In the genomic region with DNA sequence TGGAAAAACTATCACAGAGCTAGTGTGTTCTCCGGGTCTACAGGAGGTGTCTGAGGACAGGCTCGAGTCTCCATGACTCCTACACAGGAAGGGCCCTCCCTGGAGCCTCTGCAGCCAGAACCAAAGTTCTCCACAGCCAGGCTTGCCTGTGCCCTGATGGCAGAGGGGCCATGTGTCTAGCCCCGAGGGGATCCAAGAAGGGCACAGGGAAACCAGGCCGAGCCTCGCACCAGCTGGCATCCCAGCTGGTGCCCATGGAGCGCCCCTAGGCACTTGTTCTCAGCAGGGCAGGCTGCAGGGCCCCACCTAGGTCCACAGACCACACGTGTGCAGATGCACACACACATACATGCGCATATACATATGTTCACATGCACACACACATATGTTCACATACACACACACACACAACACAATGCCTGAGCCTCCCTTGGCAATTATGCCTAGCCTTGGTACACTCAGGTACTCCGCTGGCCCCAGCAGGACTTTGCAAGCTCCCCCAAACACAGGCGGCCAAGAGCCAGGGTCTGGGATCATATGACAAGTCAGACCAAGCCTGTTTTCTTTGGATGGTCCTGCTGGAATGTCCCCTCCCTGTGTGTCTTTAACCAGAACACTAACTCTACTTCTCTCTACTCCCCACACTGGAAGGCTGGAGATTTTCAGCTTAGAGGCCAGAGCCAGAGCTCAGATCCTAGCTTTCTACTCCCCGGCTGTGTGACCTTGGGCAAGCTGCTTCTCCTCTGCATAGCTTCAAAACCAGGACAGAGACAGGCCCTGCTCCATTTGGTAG, we compare ENCODE assay signal across 21 mouse cellular contexts. TPM values are rescaled to one million over a fixed set of nuclear protein-coding genes. Genes with fewer than 3 reads are reported as not detected.
DNase-seq lines count a peak whose midpoint lies in the region; ATAC-seq lines count a peak whose summit lies in the region.
"Had no signal": no experiment of that assay in that cellular context is flagged by ENCODE, and none has a peak within 500 bp of the region (broad histone marks: within the 10 kb centered on the region; RNA-seq: fewer than 3 reads in every experiment).

No protein-coding gene starts in this region.

- WGBS in hindbrain, embryonic 11.5 days, result 78% methylated on average over 11 of the region's 11 CpGs
- 65% methylated on average over 11 of the region's 11 CpGs for WGBS in hindbrain, embryonic 16.5 days
- WGBS in midbrain, embryonic 14.5 days, result 73% methylated on average over 11 of the region's 11 CpGs
- WGBS in midbrain, embryonic 16.5 days, result 74% methylated on average over 11 of the region's 11 CpGs
- 61% methylated on average over 11 of the region's 11 CpGs for WGBS in embryonic facial prominence, embryonic 14.5 days

- H3K9me3 ChIP-seq in hindbrain, embryonic 11.5 days (ENCODE audit: control insufficient read depth, low read length), result no peaks in the 10 kb centered on the region
- no peaks in the 10 kb centered on the region for H3K9me3 ChIP-seq in hindbrain, embryonic 16.5 days (ENCODE audit: control insufficient read depth, low read length)
- H3K9me3 ChIP-seq in midbrain, embryonic 14.5 days (ENCODE audit: control insufficient read depth, low read length), result no peaks in the 10 kb centered on the region
- H3K9me3 ChIP-seq in midbrain, embryonic 16.5 days (replicated peaks; ENCODE audit: control insufficient read depth, low read length, poor library complexity, severe bottlenecking), result no peaks in the 10 kb centered on the region
- no peaks in the 10 kb centered on the region for H3K9me3 ChIP-seq in embryonic facial prominence, embryonic 14.5 days (ENCODE audit: control insufficient read depth, low read length)
- H3K9me3 ChIP-seq: hindbrain, embryonic 13.5 days had no signal

- H3K36me3 ChIP-seq in hindbrain, embryonic 11.5 days (ENCODE audit: control insufficient read depth, insufficient read depth, low read length), result no peaks in the 10 kb centered on the region
- peaks cover under 1% of the 10 kb centered on the region; the same call in 1 of the 2 replicates for H3K36me3 ChIP-seq in hindbrain, embryonic 16.5 days (ENCODE audit: control insufficient read depth, insufficient read depth, low read length)
- H3K36me3 ChIP-seq in midbrain, embryonic 14.5 days (ENCODE audit: control insufficient read depth, insufficient read depth, low read length), result no peaks in the 10 kb centered on the region
- no peaks in the 10 kb centered on the region for H3K36me3 ChIP-seq in midbrain, embryonic 16.5 days (ENCODE audit: control insufficient read depth, insufficient read depth, low read length)
- no peaks in the 10 kb centered on the region for H3K36me3 ChIP-seq in embryonic facial prominence, embryonic 14.5 days (ENCODE audit: control insufficient read depth, insufficient read depth, low read length)
- H3K36me3 ChIP-seq: hindbrain, embryonic 13.5 days had no signal

- no peak for ATAC-seq in hindbrain, embryonic 11.5 days (ENCODE audit: low FRiP score)
- no peak for ATAC-seq in hindbrain, embryonic 16.5 days
- no peak for ATAC-seq in midbrain, embryonic 14.5 days (ENCODE audit: low FRiP score, low TSS enrichment)
- ATAC-seq in midbrain, embryonic 16.5 days, result no peak
- ATAC-seq in embryonic facial prominence, embryonic 14.5 days (ENCODE audit: low read depth), result no peak
- ATAC-seq: activated CD4-positive, CD25-positive, alpha-beta regulatory T cell, adult 4 months; forebrain, postnatal 0 days; lung, postnatal 0 days had no signal

- H3K27me3 ChIP-seq in hindbrain, embryonic 11.5 days (ENCODE audit: control insufficient read depth, insufficient read depth, low read length), result 0 out of 2 replicates have a peak, but pooled peaks cover 2% of the 10 kb centered on the region
- H3K27me3 ChIP-seq in hindbrain, embryonic 16.5 days (replicated peaks; ENCODE audit: control insufficient read depth, insufficient read depth, low read length), result no peaks in the 10 kb centered on the region; the same call in 1 of the 2 replicates
- H3K27me3 ChIP-seq in midbrain, embryonic 14.5 days (ENCODE audit: control insufficient read depth, insufficient read depth, low read length), result peaks cover 25% of the 10 kb centered on the region
- H3K27me3 ChIP-seq in midbrain, embryonic 16.5 days (ENCODE audit: control insufficient read depth, insufficient read depth, low read depth, low read length), result peaks cover 1% of the 10 kb centered on the region
- H3K27me3 ChIP-seq in embryonic facial prominence, embryonic 14.5 days (replicated peaks; ENCODE audit: control insufficient read depth, insufficient read depth, low read length), result peaks cover 19% of the 10 kb centered on the region

- H3K4me3 ChIP-seq in hindbrain, embryonic 11.5 days (ENCODE audit: low read depth, low read length), result no peak overlapping the region
- H3K4me3 ChIP-seq in hindbrain, embryonic 16.5 days (ENCODE audit: low read length), result no peak overlapping the region
- no peak overlapping the region for H3K4me3 ChIP-seq in midbrain, embryonic 14.5 days (replicated peaks; ENCODE audit: low read depth, low read length)
- H3K4me3 ChIP-seq in midbrain, embryonic 16.5 days (ENCODE audit: low read depth, low read length), result no peak overlapping the region
- no peak overlapping the region for H3K4me3 ChIP-seq in embryonic facial prominence, embryonic 14.5 days (ENCODE audit: low read depth, low read length)
- H3K4me3 ChIP-seq: gastrocnemius, adult 2 months; heart, adult 2 months; hindbrain, embryonic 13.5 days; myocyte had no signal

- H3K9ac ChIP-seq in hindbrain, embryonic 11.5 days (ENCODE audit: low read depth, low read length), result no peak overlapping the region
- H3K9ac ChIP-seq in hindbrain, embryonic 16.5 days (ENCODE audit: low read depth, low read length), result no peak overlapping the region; the same call in 1 of the 2 replicates
- H3K9ac ChIP-seq in midbrain, embryonic 14.5 days (replicated peaks; ENCODE audit: low read length), result no peak overlapping the region
- H3K9ac ChIP-seq in midbrain, embryonic 16.5 days (ENCODE audit: low read depth, low read length), result no peak overlapping the region
- H3K9ac ChIP-seq in embryonic facial prominence, embryonic 14.5 days (ENCODE audit: low read depth, low read length), result no peak overlapping the region
- H3K9ac ChIP-seq: forebrain, postnatal 0 days; hindbrain, embryonic 13.5 days; liver, embryonic 14.5 days had no signal

- H3K27ac ChIP-seq in hindbrain, embryonic 11.5 days (ENCODE audit: low read depth, low read length), result 0 out of 2 replicates have a peak overlapping the region, but pooled peaks have one; percentile 9
- no peak overlapping the region for H3K27ac ChIP-seq in hindbrain, embryonic 16.5 days (ENCODE audit: low read depth, low read length)
- H3K27ac ChIP-seq in midbrain, embryonic 14.5 days (replicated peaks; ENCODE audit: low read depth, low read length), result 0 out of 2 replicates have a peak overlapping the region, but pooled peaks have one; percentile 13
- no peak overlapping the region for H3K27ac ChIP-seq in midbrain, embryonic 16.5 days (ENCODE audit: low read length)
- no peak overlapping the region for H3K27ac ChIP-seq in embryonic facial prominence, embryonic 14.5 days (replicated peaks; ENCODE audit: low read depth, low read length)
- H3K27ac ChIP-seq: gastrocnemius, adult 2 months; heart, adult 2 months; hindbrain, embryonic 13.5 days; liver, embryonic 14.5 days had no signal

- peak; percentile 23 for DNase-seq in adrenal gland, postnatal 10 days
- no peak for DNase-seq in adrenal gland, postnatal 4 days (ENCODE audit: low spot score in 2 of 2)
- no peak for DNase-seq in hindbrain, embryonic 11.5 days (ENCODE audit: low spot score)
- DNase-seq in midbrain, embryonic 14.5 days, result no peak
- peak; percentile 22 for DNase-seq in embryonic facial prominence, embryonic 14.5 days (ENCODE audit: low spot score)
- DNase-seq in liver, result no peak
- DNase-seq: forebrain, postnatal 0 days; gastrocnemius, adult 2 months; heart, adult 2 months; kidney, adult 8-10 months; layer of hippocampus, adult 9-11 months had no signal

- H3K4me1 ChIP-seq in hindbrain, embryonic 11.5 days (replicated peaks; ENCODE audit: control insufficient read depth, insufficient read depth, low read length), result peaks cover 3% of the 10 kb centered on the region
- H3K4me1 ChIP-seq in hindbrain, embryonic 16.5 days (ENCODE audit: control insufficient read depth, insufficient read depth, low read depth, low read length), result peaks cover 15% of the 10 kb centered on the region
- peaks cover 19% of the 10 kb centered on the region for H3K4me1 ChIP-seq in midbrain, embryonic 14.5 days (ENCODE audit: control insufficient read depth, insufficient read depth, low read length)
- peaks cover 18% of the 10 kb centered on the region for H3K4me1 ChIP-seq in midbrain, embryonic 16.5 days (ENCODE audit: control insufficient read depth, insufficient read depth, low read length)
- H3K4me1 ChIP-seq in embryonic facial prominence, embryonic 14.5 days (ENCODE audit: control insufficient read depth, insufficient read depth, low read length), result peaks cover 12% of the 10 kb centered on the region

- no peak overlapping the region for H3K4me2 ChIP-seq in hindbrain, embryonic 11.5 days (replicated peaks; ENCODE audit: low read depth, low read length)
- H3K4me2 ChIP-seq in hindbrain, embryonic 16.5 days (ENCODE audit: low read length), result no peak overlapping the region
- no peak overlapping the region for H3K4me2 ChIP-seq in midbrain, embryonic 14.5 days (ENCODE audit: low read length)
- no peak overlapping the region for H3K4me2 ChIP-seq in midbrain, embryonic 16.5 days (ENCODE audit: low read length)
- no peak overlapping the region for H3K4me2 ChIP-seq in embryonic facial prominence, embryonic 14.5 days (ENCODE audit: low read depth, low read length)
- H3K4me2 ChIP-seq: hindbrain, embryonic 13.5 days had no signal

RNA-seq across cellular contexts. Expression of a gene that starts 11.9 kb away (rescaled TPM):
- total RNA-seq in adrenal gland, postnatal 10 days (2021), result under 1 TPM; 0.12 to 0.30 TPM
- under 1 TPM; 0.59 to 0.62 TPM for total RNA-seq in adrenal gland, postnatal 4 days (2021)
- polyA plus RNA-seq in hindbrain, embryonic 11.5 days (2014; fragmentation: Nextera tagmentation; extraction: Ambion mirVana), result 0.99 and 1.2 TPM in 2 replicates
- 8.8 and 14.0 TPM in 2 replicates for polyA plus RNA-seq in hindbrain, embryonic 16.5 days (2015; fragmentation: Nextera tagmentation; extraction: Ambion mirVana)
- 18.5 and 20.5 TPM in 2 replicates for polyA plus RNA-seq in midbrain, embryonic 14.5 days (2014; fragmentation: Nextera tagmentation; extraction: Ambion mirVana)
- 18.4 and 20.7 TPM in 2 replicates for polyA plus RNA-seq in midbrain, embryonic 16.5 days (2015; fragmentation: Nextera tagmentation; extraction: Ambion mirVana)
- 1.4 and 1.7 TPM in 2 replicates for polyA plus RNA-seq in embryonic facial prominence, embryonic 14.5 days (2014; fragmentation: Nextera tagmentation; extraction: Ambion mirVana)
- total RNA-seq: CH12.LX; gastrocnemius, adult 2 months; heart, adult 2 months; megakaryocyte, adult 5-6 weeks had no signal
- polyA plus RNA-seq: activated CD4-positive, CD25-positive, alpha-beta regulatory T cell, adult 4 months; heart, embryonic 16.5 days; myocyte had no signal

RNA-seq across cellular contexts. Expression of a gene that starts 46.2 kb away (rescaled TPM):
- total RNA-seq in adrenal gland, postnatal 10 days (2021), result 10 to 100 TPM; 29.3 to 36.6 TPM
- 10 to 100 TPM; 49.1 to 55.4 TPM for total RNA-seq in adrenal gland, postnatal 4 days (2021)
- polyA plus RNA-seq in hindbrain, embryonic 11.5 days (2014; fragmentation: Nextera tagmentation; extraction: Ambion mirVana), result 14.3 and 15.2 TPM in 2 replicates
- 34.0 and 36.8 TPM in 2 replicates for polyA plus RNA-seq in hindbrain, embryonic 16.5 days (2015; fragmentation: Nextera tagmentation; extraction: Ambion mirVana)
- 12.7 and 23.0 TPM in 2 replicates for polyA plus RNA-seq in midbrain, embryonic 14.5 days (2014; fragmentation: Nextera tagmentation; extraction: Ambion mirVana)
- polyA plus RNA-seq in midbrain, embryonic 16.5 days (2015; fragmentation: Nextera tagmentation; extraction: Ambion mirVana), result 22.9 and 26.3 TPM in 2 replicates
- 46.6 and 49.2 TPM in 2 replicates for polyA plus RNA-seq in embryonic facial prominence, embryonic 14.5 days (2014; fragmentation: Nextera tagmentation; extraction: Ambion mirVana)
- total RNA-seq: CH12.LX had no signal
- polyA plus RNA-seq: myocyte had no signal

RNA-seq across cellular contexts. Expression of a gene that starts 51.9 kb away (rescaled TPM):
- total RNA-seq in adrenal gland, postnatal 10 days (2021), result 10 to 100 TPM; 23.7 to 31.8 TPM
- 10 to 100 TPM; 37.0 to 49.0 TPM for total RNA-seq in adrenal gland, postnatal 4 days (2021)
- 17.7 and 19.2 TPM in 2 replicates for polyA plus RNA-seq in hindbrain, embryonic 11.5 days (2014; fragmentation: Nextera tagmentation; extraction: Ambion mirVana)
- 25.5 and 28.8 TPM in 2 replicates for polyA plus RNA-seq in hindbrain, embryonic 16.5 days (2015; fragmentation: Nextera tagmentation; extraction: Ambion mirVana)
- 11.0 and 19.3 TPM in 2 replicates for polyA plus RNA-seq in midbrain, embryonic 14.5 days (2014; fragmentation: Nextera tagmentation; extraction: Ambion mirVana)
- polyA plus RNA-seq in midbrain, embryonic 16.5 days (2015; fragmentation: Nextera tagmentation; extraction: Ambion mirVana), result 13.9 and 20.8 TPM in 2 replicates
- polyA plus RNA-seq in embryonic facial prominence, embryonic 14.5 days (2014; fragmentation: Nextera tagmentation; extraction: Ambion mirVana), result 46.2 and 47.9 TPM in 2 replicates
- total RNA-seq: CH12.LX had no signal
- polyA plus RNA-seq: myocyte had no signal

RNA-seq across cellular contexts. Expression of a gene that starts 58.8 kb away (rescaled TPM):
- 10 to 100 TPM; 30.0 to 42.6 TPM for total RNA-seq in adrenal gland, postnatal 10 days (2021)
- total RNA-seq in adrenal gland, postnatal 4 days (2021), result 10 to 100 TPM; 47.0 to 59.8 TPM
- 34.4 and 40.3 TPM in 2 replicates for polyA plus RNA-seq in hindbrain, embryonic 11.5 days (2014; fragmentation: Nextera tagmentation; extraction: Ambion mirVana)
- polyA plus RNA-seq in hindbrain, embryonic 16.5 days (2015; fragmentation: Nextera tagmentation; extraction: Ambion mirVana), result 49.8 and 53.9 TPM in 2 replicates
- polyA plus RNA-seq in midbrain, embryonic 14.5 days (2014; fragmentation: Nextera tagmentation; extraction: Ambion mirVana), result 19.1 and 40.0 TPM in 2 replicates
- 29.3 and 40.8 TPM in 2 replicates for polyA plus RNA-seq in midbrain, embryonic 16.5 days (2015; fragmentation: Nextera tagmentation; extraction: Ambion mirVana)
- 85.2 and 99.6 TPM in 2 replicates for polyA plus RNA-seq in embryonic facial prominence, embryonic 14.5 days (2014; fragmentation: Nextera tagmentation; extraction: Ambion mirVana)
- total RNA-seq: CH12.LX had no signal
- polyA plus RNA-seq: myocyte had no signal

Comparison
In these comparisons a context has a peak if more than half of its experiments do, and no peak if none do; other contexts are left out.
1. DNase-seq: peak in adrenal gland, postnatal 10 days (single experiment) and embryonic facial prominence, embryonic 14.5 days (single experiment); none in adrenal gland, postnatal 4 days (0 of 2), hindbrain, embryonic 11.5 days (single experiment), midbrain, embryonic 14.5 days (single experiment) and liver (single experiment).
2. H3K27ac ChIP-seq: peak in hindbrain, embryonic 11.5 days (single experiment) and midbrain, embryonic 14.5 days (single experiment); none in hindbrain, embryonic 16.5 days (single experiment), midbrain, embryonic 16.5 days (single experiment) and embryonic facial prominence, embryonic 14.5 days (single experiment).